Mouse (Mus musculus) 3134 (cell line): ENCODE results near the gene Erh.
A peak's percentile ranks its signal among the peaks of the same experiment; 100 is the strongest.

Experiments used
- DNase-seq: peaks from one replicate; pipeline ENCODE4 v3.0.0-alpha.2; 2011; ENCODE audit warnings: low spot score; ENCODE audit not compliant: insufficient read length; ENCODE audit errors: extremely low read depth

Erh gene

GRCm38 (mm10) chr12:80620501-80620900, 23.6 kb downstream of the Erh start:
- DNase-seq = no peak

- DNase-seq = no peak
Measured at GRCm38 (mm10) chr12:80615371-80616257, 28.5 kb downstream of the Erh start.

GRCm38 (mm10) chr12:80612113-80612791, 31.9 kb downstream of the Erh start:
- no peak for DNase-seq

GRCm38 (mm10) chr12:80609928-80610327, 34.2 kb downstream of the Erh start:
- no peak for DNase-seq

GRCm38 (mm10) chr12:80608576-80608975, 35.6 kb downstream of the Erh start:
- DNase-seq = no peak

- DNase-seq = no peak
Measured at GRCm38 (mm10) chr12:80604218-80604617, 39.9 kb downstream of the Erh start.

- peak; percentile 57 for DNase-seq
Measured at GRCm38 (mm10) chr12:80603566-80603965, 40.6 kb downstream of the Erh start.

GRCm38 (mm10) chr12:80602432-80602831, 41.7 kb downstream of the Erh start:
- no peak for DNase-seq

- no peak for DNase-seq
Measured at GRCm38 (mm10) chr12:80601597-80602269, 42.4 kb downstream of the Erh start.

GRCm38 (mm10) chr12:80598756-80599155, 45.4 kb downstream of the Erh start:
- peak; percentile 34 for DNase-seq

- DNase-seq = peak; percentile 10
Measured at GRCm38 (mm10) chr12:80598236-80598635, 45.9 kb downstream of the Erh start.

- DNase-seq = no peak
Measured at GRCm38 (mm10) chr12:80595968-80596367, 48.2 kb downstream of the Erh start.

- no peak for DNase-seq
Measured at GRCm38 (mm10) chr12:80595566-80595965, 48.6 kb downstream of the Erh start.

- DNase-seq = no peak
Measured at GRCm38 (mm10) chr12:80594781-80595180, 49.4 kb downstream of the Erh start.

GRCm38 (mm10) chr12:80594141-80594540, 50.0 kb downstream of the Erh start:
- no peak for DNase-seq

- peak; percentile 11 for DNase-seq
Measured at GRCm38 (mm10) chr12:80584973-80585372, 59.2 kb downstream of the Erh start.
